Mouse (Mus musculus): ENCODE data around the gene Shcbp1l.
"Not testable (repeated sequence)": the region's sequence is repeated elsewhere in the genome, so short reads cannot be mapped to it uniquely, and the experiment has no call there.

Shcbp1l gene

DNA sequence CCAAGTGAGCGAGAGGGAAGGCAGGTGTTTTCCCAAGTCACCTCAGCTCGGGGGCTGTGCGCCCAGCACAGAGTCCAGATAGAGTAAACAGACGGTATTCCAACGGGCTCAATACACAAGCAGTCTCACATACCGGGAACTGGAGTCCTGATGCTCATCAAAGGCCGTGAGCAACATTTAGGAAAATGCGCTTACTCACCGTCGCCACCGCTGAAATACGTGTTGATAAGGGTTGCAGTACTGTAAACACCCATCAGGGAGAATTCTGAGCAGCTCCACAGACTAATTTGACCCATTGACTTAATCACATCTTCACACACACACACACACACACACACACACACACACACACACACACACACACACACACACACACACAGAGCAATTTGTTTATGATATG, 691 bp upstream of the Shcbp1l start:
- peak; percentile 46 for DNase-seq (ENCODE audit: low read depth, low spot score)

DNA sequence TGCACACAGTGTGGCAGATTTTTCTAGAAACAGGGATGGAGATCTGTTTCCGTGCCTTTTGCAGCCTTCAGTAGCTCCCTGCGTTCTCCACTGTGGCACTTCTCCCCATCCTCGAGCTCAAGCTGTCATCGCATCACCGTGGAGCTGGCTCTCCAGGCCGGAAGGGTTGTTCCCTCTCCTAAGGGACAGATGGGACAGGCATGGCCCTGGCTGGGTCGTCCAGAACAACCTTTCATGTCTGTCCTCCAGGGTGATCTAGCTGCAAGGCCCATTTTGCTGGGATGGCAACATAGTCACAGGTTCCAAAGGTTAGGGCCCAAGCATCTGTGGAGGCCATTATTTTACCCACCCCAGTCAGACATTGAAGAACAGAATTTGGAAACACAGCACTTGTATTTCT, 6.2 kb downstream of the Shcbp1l start:
- no peak for DNase-seq (ENCODE audit: low read depth, low spot score)

DNA sequence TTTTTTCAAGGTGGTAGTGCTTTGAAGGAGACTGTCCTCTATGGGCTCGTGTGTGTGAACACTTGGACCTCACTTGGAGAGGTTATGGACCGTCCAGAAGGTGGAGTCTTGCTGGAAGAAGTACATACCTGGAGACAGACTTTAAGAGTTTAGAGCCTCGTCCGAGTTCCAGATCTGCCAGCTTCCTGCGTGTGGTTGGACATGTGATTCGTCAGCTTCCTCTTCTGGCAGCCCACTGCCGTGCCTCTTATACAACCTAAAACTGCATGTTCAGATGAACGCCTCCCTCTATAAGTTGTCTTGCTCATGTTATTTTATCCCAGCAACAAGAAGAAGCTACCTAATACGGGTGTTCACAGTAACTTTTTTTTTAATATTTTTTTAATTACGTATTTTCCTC, 6.7 kb downstream of the Shcbp1l start:
- DNase-seq (ENCODE audit: low read depth, low spot score) = no peak

DNA sequence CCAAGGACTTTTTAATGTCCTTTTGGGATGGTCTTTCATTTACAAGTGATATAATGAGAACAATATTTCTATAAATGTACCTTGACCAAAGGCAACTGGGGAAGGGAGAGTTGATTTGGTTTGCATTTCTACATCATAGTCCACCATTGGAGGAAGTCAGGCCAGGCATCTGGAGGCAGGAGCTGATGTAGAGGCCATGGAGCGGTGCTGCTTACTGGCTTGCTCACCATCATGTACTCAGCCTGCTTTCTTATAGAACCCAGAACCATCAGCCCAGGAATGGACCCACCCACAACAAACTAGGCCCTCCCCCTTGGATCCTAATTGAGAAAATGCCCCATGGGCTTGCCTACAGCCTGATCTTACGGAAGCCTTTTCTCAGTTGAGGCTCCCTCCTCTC, 7.4 kb downstream of the Shcbp1l start:
- no peak for DNase-seq (ENCODE audit: low read depth, low spot score)

GRCm38 (mm10) chr1:153433851-153434589, 9.1 kb downstream of the Shcbp1l start:
- no peak for DNase-seq (ENCODE audit: low read depth, low spot score)

DNA sequence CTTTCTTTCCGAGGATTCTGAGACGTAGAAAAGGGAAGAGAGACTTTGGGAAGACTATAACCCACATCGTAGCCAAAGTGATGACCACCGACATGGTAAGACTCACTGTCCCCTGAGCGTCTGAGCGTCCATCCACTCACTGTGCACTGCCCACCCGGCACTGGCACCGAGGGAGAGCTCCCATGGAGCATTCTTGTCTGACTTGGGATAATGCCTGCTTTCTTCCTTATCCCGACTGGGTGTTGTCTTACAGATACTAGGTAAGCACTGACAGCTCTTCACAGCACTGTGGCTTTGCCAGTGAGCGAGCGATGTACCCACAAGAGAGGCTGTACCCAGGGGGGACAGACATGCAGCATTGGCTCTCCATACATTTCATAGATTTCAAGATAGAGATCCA, 12.6 kb downstream of the Shcbp1l start:
- no peak for DNase-seq (ENCODE audit: low read depth, low spot score)

DNA sequence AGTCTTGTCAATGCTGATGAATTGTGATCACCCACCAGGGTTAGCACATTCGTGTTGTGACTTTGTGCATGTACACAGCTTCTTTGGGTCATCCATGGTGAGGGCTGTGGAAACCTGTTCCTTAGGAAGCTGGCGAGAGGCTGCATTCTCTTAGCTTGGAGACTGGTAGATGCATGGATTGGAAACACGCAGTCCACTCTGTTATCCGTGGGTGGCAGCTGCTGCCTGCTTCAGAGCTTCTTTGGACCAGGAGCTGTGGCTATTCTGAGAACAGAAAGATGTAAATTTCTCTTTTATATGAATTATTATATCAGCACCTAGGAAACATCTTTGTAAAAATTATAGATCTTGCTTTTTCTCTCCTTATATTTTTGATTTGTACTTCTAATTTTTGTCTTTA, 15.8 kb downstream of the Shcbp1l start:
- DNase-seq (ENCODE audit: low read depth, low spot score) = no peak

DNA sequence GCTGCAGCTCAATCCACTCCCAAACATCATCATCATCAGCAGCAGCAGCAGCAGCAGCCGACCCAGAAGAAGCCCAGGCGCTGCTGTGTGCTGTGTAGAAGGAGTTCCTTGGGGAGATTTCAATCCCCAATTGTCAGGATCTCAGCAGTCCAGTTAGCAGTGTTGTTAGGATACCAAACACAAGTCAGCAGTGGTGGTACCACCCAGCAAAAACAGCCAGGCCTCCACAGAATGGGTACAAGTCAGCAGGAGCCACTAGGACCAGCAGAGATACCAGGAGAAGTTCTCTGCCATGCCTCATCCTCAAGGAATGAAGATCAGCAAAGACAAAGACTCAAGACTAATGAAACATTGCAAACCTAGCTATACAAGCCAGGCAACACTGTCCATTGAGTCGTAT, 16.7 kb downstream of the Shcbp1l start:
- DNase-seq (ENCODE audit: low read depth, low spot score) = no peak

DNA sequence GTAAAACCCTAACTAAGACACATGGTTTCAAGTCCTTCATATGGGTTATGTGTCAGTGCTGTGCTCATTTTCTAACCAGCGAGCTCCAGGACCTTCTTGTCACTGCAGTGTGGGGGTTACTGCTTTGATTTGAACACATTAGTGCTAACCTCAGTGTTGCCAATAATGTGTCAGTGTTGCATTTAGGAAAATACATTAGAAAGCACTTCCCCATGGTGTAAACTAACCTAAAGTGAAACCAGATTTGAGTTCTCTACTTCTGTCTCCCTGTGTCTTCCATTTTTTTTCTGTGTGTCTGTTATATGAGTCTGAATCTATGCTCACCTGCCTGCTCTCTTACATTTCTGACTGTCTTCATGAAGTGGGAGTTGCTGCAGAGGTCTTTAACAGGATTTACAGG, 18.1 kb downstream of the Shcbp1l start:
- no peak for DNase-seq (ENCODE audit: low read depth, low spot score)

DNA sequence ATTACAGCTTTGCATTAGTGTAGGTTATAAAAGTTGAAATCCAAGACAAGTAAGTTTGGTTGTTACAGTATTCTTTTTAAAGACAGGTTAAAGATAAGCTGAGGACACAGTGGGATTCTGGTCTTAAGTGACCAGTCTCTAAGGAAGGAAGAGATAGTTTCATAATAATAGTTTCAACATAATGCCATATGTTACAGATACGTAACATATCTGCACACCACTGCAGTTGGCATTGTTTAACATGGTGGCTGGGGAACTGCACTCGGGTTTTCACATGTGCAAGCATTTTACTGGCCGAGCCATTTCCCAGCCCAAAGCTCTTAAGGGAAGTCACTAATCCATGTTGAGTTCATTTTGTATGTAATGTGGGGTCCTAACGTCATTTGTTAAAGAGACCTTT, 18.7 kb downstream of the Shcbp1l start:
- DNase-seq (ENCODE audit: low read depth, low spot score) = no peak

DNA sequence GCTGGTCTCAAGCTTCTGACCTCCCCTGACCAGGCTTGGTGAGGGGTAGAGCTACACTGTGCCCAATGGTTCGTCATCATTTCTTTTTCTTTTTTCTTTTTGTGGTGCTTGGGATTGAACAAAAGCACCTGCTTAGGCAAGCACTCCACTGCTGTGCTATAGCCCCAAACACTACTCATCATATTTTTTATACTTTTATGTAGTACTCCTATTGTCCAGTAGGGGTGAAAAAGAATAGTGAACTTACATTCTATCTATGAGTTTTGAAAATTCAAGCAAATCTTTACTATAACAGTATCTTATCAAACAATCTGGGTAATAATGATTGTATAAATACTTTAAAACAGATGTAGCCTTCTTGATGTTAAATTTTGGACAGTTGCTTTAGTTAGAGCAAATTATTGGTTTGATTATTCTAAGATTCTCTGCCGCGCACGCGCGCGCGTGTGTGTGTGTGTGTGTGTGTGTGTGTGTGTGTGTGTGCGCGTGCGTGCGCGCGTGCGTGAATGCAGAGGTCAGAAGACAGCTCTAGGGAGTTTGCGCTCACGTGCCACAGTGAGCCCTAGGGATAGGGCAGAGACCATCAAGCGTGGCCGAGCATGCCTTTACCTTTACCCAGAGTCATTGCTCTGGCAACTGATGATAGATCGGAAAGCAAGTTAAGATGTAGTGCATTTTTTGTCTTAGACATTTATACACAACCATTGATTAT, 21.3 kb downstream of the Shcbp1l start:
- no peak for DNase-seq (ENCODE audit: low read depth, low spot score)

DNA sequence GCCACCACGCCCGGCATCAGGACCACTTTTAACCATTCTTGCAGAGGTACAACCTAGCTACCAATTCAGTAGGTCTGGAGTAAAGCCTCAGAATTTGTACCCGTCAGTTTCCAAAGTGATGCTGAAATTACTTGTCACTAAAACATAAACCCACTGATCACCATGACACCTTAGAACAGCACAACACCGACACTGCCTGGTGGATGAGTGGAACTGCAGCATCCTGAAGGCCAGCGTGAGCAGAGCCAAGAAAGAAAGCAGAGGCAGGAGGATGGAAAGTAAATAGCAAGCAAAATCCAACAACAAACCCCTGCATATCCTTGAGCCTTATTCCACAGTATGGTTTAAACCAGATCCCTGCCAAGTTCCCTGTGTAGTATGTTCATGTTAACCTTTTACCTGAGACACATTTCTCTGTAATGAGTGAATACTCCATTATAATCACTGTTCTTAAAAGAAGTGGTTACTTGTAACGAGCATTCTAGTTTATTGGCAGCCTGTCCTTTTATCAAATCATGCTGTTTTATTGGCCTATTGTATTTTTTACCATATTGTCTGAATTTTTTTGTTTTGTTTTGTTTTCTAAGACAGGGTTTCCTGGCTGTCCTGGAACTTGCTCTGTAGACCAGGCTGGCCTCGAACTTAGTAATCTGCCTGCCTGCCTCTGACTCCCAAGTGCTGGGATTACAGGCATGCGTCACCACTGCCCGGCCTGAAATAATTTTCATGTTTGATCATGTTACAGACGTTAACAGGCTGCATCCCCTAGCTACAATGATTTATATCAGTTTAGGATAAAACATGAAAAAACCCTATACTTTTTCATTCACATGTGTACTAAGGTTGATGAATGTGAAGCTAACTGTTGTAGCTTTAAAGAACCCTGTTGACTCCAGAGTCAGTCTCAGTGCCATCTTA, 26.5 kb downstream of the Shcbp1l start:
- peak; percentile 33 for DNase-seq (ENCODE audit: low read depth, low spot score)

DNA sequence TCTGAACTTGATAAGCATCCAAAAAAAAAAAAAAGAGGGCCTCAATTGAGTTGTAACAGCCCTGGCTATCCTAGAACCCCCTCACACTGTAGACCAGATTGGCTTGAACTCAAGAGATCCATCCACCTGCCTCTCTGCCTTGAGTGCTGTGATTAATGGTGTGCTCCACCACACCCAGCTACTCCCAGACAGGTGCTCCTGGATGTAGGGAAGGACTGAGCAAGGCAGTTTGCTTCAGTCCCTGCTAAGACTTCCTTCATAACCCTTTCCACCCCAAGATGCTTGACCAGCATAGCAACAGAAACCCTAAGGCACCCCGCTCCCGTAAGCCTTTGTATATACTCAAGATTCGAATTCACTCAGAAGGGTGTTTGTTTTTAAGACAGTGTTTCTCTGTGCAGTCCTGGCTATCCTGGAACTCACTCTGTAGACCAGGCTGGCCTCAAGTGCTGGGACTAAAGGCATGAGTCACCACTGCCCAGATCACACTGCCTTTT, 28.2 kb downstream of the Shcbp1l start:
- DNase-seq (ENCODE audit: low read depth, low spot score) = no peak

GRCm38 (mm10) chr1:153456137-153456536, 31.2 kb downstream of the Shcbp1l start:
- no peak for DNase-seq (ENCODE audit: low read depth, low spot score)

- DNase-seq (ENCODE audit: low read depth, low spot score) = no peak
Observed at GRCm38 (mm10) chr1:153461796-153462195, 36.8 kb downstream of the Shcbp1l start.

DNA sequence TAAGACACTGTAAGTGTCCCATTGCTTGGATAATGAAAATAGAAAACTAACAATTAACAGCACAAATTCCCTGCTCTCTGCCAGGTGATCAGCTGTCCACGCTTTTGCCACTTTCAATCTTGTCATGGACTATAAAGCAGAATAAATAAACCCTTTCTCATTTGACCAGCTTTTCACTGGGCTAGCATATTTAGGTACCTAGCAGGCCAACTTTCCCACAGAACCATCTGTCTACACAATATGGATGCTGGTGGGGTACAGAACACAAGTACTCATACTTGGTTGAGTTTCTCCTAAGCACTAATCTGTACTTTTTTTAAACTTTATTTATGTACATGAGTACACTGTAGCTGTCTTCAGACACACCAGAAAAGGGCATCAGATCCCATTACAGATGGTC, 54.3 kb downstream of the Shcbp1l start:
- DNase-seq (ENCODE audit: low read depth, low spot score) = no peak

DNA sequence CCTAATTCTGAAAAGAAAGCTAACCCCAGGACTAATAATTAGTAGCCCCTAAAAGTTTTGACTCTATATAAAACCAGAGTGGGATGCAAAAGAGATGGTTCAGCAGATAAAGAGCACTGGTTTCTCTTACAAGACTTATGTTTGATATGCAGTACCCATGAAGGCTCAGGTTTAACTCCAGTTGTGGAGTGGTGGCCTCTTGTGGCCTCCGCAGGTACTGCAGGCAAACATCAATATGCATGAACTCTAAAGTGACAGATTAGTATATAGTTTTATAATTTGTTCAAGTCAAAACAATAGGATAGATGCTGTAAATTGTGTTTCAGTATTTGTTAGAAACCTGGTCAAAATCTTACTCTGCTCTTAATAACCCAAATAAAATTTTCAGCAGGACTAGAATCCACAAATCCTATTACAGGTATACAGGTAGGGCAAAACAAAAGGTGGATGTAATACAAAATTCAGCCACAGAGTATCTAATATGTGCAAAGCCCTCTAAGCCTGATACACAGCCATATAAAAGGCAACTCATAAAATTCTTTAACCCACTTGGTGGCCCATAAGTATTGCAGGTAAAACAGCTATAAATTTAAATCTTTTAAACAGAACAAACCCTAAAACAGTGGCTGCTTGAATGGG, 55.5 kb downstream of the Shcbp1l start:
- no peak for DNase-seq (ENCODE audit: low read depth, low spot score)

DNA sequence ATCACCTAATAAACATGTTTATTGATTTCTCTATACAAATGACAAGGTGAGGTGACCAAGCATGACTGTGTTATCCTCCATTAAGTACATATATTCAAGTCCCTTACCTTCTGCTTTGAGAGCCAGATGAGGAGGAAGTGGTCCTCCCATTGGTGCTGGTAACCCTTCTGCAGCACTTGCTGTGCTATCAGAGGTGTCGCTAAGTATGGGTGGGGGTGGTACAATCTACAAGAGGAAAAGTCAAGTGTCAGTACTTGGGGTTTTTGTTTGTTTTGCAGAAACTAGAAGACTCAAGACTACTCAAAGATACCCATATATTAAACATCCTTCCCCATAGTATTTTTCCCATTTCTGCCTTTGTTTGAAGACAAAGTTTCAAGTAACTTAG, 56.1 kb downstream of the Shcbp1l start:
- DNase-seq (ENCODE audit: low read depth, low spot score) = no peak

DNA sequence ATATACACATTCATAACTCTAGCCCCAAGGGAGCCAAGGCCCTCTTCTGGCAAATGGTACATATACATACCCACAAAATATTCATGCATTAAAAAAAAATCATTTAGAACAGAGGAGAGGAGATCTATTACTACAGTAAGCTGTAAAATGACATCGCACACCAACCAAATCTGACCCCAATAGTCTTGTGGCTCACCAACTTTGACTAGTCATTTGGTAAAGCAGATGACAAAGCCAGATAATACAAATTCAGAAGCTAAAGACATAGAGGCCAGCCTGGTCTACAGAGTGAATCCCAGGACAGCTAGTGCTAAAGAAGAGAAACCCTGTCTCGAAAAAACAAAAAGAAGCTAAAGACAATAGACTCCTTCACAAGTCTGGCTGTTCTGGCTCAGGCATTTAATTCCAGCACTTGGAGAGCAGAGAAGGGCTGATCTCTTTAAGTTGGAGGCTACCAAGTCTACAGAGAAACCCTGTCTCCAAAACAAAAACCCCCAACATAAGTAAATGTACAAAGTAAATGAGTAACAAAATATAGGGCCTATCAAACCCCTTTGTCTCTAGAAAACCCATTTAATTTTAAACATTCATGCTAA, 60.3 kb downstream of the Shcbp1l start:
- DNase-seq (ENCODE audit: low read depth, low spot score) = no peak

DNA sequence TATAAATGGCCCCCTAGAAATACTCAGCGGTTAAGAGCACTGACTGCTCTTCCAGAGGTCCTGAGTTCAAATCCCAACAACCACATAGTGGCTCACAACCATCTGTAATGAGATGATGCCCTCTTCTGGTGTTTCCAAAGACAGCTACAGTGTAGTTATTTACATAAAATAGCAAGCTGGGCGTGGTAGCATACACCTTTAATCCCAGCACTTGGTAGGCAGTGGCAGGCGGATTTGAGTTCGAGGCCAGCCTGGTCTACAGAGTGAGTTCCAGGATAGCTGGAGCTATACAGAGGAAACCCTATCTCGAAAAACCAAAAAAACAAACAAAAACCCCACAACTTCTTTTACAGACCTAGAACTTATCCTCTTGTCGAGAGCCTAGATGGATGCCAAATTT, 61.2 kb downstream of the Shcbp1l start:
- DNase-seq (ENCODE audit: low read depth, low spot score) = not testable (repeated sequence)

- DNase-seq (ENCODE audit: low read depth, low spot score) = no peak
Observed at GRCm38 (mm10) chr1:153486767-153487499, 62.0 kb downstream of the Shcbp1l start.
